Comparison of ENCODE assay signal across 8 mouse cellular contexts in genomic region chr17:25222951-25223601, GRCm38 (mm10). TPM values are rescaled to one million over a fixed set of nuclear protein-coding genes. Genes with fewer than 3 reads are reported as not detected.
DNase-seq lines count a peak whose midpoint lies in the region; ATAC-seq and TF ChIP-seq lines count a peak whose summit lies in the region.

No protein-coding gene starts in this region.

- TF ChIP-seq EP300 in liver, embryonic 14.5 days (IDR thresholded peaks at IDR 0.05; ENCODE audit: low read depth) = peak; percentile 64

- H3K4me2 ChIP-seq in kidney, embryonic 14.5 days (replicated peaks; ENCODE audit: low read depth, low read length) = peak overlapping the region; percentile 28; the same call in 1 of the 2 replicates
- peak overlapping the region; percentile 74 for H3K4me2 ChIP-seq in forebrain, embryonic 12.5 days
- peak overlapping the region; percentile 82 for H3K4me2 ChIP-seq in liver, embryonic 14.5 days (ENCODE audit: low read depth)

- no peak for DNase-seq in kidney, adult 11 months
- DNase-seq in NIH3T3 (ENCODE audit: low read depth) = peak; percentile 9
- DNase-seq in liver, embryonic 14.5 days (ENCODE audit: low read depth in 3 of 3, low spot score in 3 of 3) = peak; percentile 47 to 72 (median 56)
- no peak for DNase-seq in layer of hippocampus, adult 18-20 months (ENCODE audit: low spot score in 2 of 2)
- DNase-seq in adrenal gland, adult 18-20 months (ENCODE audit: low spot score in 2 of 2) = no peak
- DNase-seq in right cerebral cortex, postnatal 10 days (ENCODE audit: low spot score in 2 of 2) = no peak

- H3K9me3 ChIP-seq in kidney, embryonic 14.5 days (ENCODE audit: control insufficient read depth, low read length) = no peaks in the 10 kb centered on the region
- H3K9me3 ChIP-seq in forebrain, embryonic 12.5 days = no peaks in the 10 kb centered on the region
- no peaks in the 10 kb centered on the region for H3K9me3 ChIP-seq in liver, embryonic 14.5 days (ENCODE audit: control insufficient read depth, low read length)

- TF ChIP-seq CTCF in liver, embryonic 14.5 days (IDR thresholded peaks at IDR 0.05; ENCODE audit: low read depth) = 0 out of 2 replicates have a peak, but pooled peaks have one; percentile 7

- H3K4me3 ChIP-seq in kidney, embryonic 14.5 days (ENCODE audit: low read length) = peak overlapping the region; percentile 5; the same call in 1 of the 2 replicates
- H3K4me3 ChIP-seq in forebrain, embryonic 12.5 days (replicated peaks) = peak overlapping the region; percentile 22; the same call in 1 of the 2 replicates
- peak overlapping the region; percentile 97 to 98 for H3K4me3 ChIP-seq in liver, embryonic 14.5 days (ENCODE audit: insufficient read depth in 1 of 2, low read depth in 2 of 2, low read length in 2 of 2)

- peaks cover 9% of the 10 kb centered on the region for H3K36me3 ChIP-seq in kidney, embryonic 14.5 days (ENCODE audit: control insufficient read depth, insufficient read depth, low read length)
- peaks cover 16% of the 10 kb centered on the region for H3K36me3 ChIP-seq in forebrain, embryonic 12.5 days (replicated peaks)
- H3K36me3 ChIP-seq in liver, embryonic 14.5 days (replicated peaks; ENCODE audit: control insufficient read depth, insufficient read depth, low read depth) = peaks cover 6% of the 10 kb centered on the region

- no peak overlapping the region for H3K27ac ChIP-seq in kidney, embryonic 14.5 days (ENCODE audit: low read depth, low read length)
- peak overlapping the region; percentile 5; the same call in 1 of the 2 replicates for H3K27ac ChIP-seq in forebrain, embryonic 12.5 days
- H3K27ac ChIP-seq in liver, embryonic 14.5 days = peak overlapping the region; percentile 99

- 54% methylated on average over 6 of the region's 6 CpGs for WGBS in kidney, embryonic 14.5 days
- WGBS in forebrain, embryonic 12.5 days = 29% methylated on average over 6 of the region's 6 CpGs
- WGBS in liver, embryonic 14.5 days (ENCODE audit: insufficient replicate concordance) = 3% methylated on average over 6 of the region's 6 CpGs

- H3K4me1 ChIP-seq in kidney, embryonic 14.5 days (ENCODE audit: control insufficient read depth, insufficient read depth, low read length) = peaks cover 6% of the 10 kb centered on the region; the same call in 1 of the 2 replicates
- H3K4me1 ChIP-seq in forebrain, embryonic 12.5 days = peaks cover 14% of the 10 kb centered on the region
- H3K4me1 ChIP-seq in liver, embryonic 14.5 days (replicated peaks; ENCODE audit: control insufficient read depth in 2 of 2, insufficient read depth in 2 of 2, low read length in 1 of 2) = peaks cover 45 to 57% of the 10 kb centered on the region in 2 experiments

- H3K9ac ChIP-seq in kidney, embryonic 14.5 days (ENCODE audit: low read depth, low read length) = no peak overlapping the region
- H3K9ac ChIP-seq in forebrain, embryonic 12.5 days = no peak overlapping the region
- H3K9ac ChIP-seq in liver, embryonic 14.5 days (replicated peaks) = peak overlapping the region; percentile 99

- ATAC-seq in kidney, embryonic 14.5 days (ENCODE audit: low FRiP score, low TSS enrichment) = no peak
- ATAC-seq in forebrain, embryonic 12.5 days (ENCODE audit: low FRiP score) = no peak
- ATAC-seq in liver, embryonic 14.5 days (ENCODE audit: insufficient read depth) = peak; percentile 59

- H3K27me3 ChIP-seq in kidney, embryonic 14.5 days (ENCODE audit: control insufficient read depth, insufficient read depth, low read length) = no peaks in the 10 kb centered on the region
- H3K27me3 ChIP-seq in forebrain, embryonic 12.5 days = peaks cover 3% of the 10 kb centered on the region
- no peaks in the 10 kb centered on the region for H3K27me3 ChIP-seq in liver, embryonic 14.5 days (ENCODE audit: control insufficient read depth, insufficient read depth, low read length)

RNA-seq across cellular contexts. Expression of gene Gnptg, which starts 16.8 kb away (rescaled TPM):
- 33.8 and 41.5 TPM in 2 replicates for polyA plus RNA-seq in kidney, embryonic 14.5 days (2014; fragmentation: Nextera tagmentation; extraction: Ambion mirVana)
- polyA plus RNA-seq in forebrain, embryonic 12.5 days (2016; fragmentation: Nextera tagmentation; extraction: Ambion mirVana) = 60.1 and 64.4 TPM in 2 replicates
- polyA plus RNA-seq in liver, embryonic 14.5 days (2012; rRNA removed) = 11.1 and 11.2 TPM in 2 replicates
- 15.6 and 17.0 TPM in 2 replicates for polyA plus RNA-seq in liver, embryonic 14.5 days (2014; fragmentation: Nextera tagmentation; extraction: Ambion mirVana)
- 10 to 100 TPM; 71.1 to 73.5 TPM for total RNA-seq in layer of hippocampus, adult 18-20 months (2021)
- 10 to 100 TPM; 42.4 to 46.5 TPM for total RNA-seq in adrenal gland, adult 18-20 months (2021)

RNA-seq across cellular contexts. Expression of gene Tsr3, which starts 16.9 kb away (rescaled TPM):
- 48.9 and 51.4 TPM in 2 replicates for polyA plus RNA-seq in kidney, embryonic 14.5 days (2014; fragmentation: Nextera tagmentation; extraction: Ambion mirVana)
- polyA plus RNA-seq in forebrain, embryonic 12.5 days (2016; fragmentation: Nextera tagmentation; extraction: Ambion mirVana) = 61.0 and 64.2 TPM in 2 replicates
- 11.1 and 13.0 TPM in 2 replicates for polyA plus RNA-seq in liver, embryonic 14.5 days (2012; rRNA removed)
- 17.4 and 18.5 TPM in 2 replicates for polyA plus RNA-seq in liver, embryonic 14.5 days (2014; fragmentation: Nextera tagmentation; extraction: Ambion mirVana)
- total RNA-seq in layer of hippocampus, adult 18-20 months (2021) = 10 to 100 TPM; 22.9 to 23.7 TPM
- total RNA-seq in adrenal gland, adult 18-20 months (2021) = 10 to 100 TPM; 20.3 to 22.6 TPM

RNA-seq across cellular contexts. Expression of gene Baiap3, which starts 33.1 kb away (rescaled TPM):
- polyA plus RNA-seq in kidney, embryonic 14.5 days (2014; fragmentation: Nextera tagmentation; extraction: Ambion mirVana) = 0.76 and 1.9 TPM in 2 replicates
- polyA plus RNA-seq in forebrain, embryonic 12.5 days (2016; fragmentation: Nextera tagmentation; extraction: Ambion mirVana) = 2.9 and 3.8 TPM in 2 replicates
- 0.27 and 0.63 TPM in 2 replicates for polyA plus RNA-seq in liver, embryonic 14.5 days (2012; rRNA removed)
- 0.69 TPM in 1 of 2 replicates, not detected in the other for polyA plus RNA-seq in liver, embryonic 14.5 days (2014; fragmentation: Nextera tagmentation; extraction: Ambion mirVana)
- 1 to 10 TPM; 5.8 to 7.8 TPM for total RNA-seq in layer of hippocampus, adult 18-20 months (2021)
- 10 to 100 TPM; 11.7 to 16.2 TPM for total RNA-seq in adrenal gland, adult 18-20 months (2021)

RNA-seq across cellular contexts. Expression of gene Unkl, which starts 34.9 kb away (rescaled TPM):
- 4.0 and 4.1 TPM in 2 replicates for polyA plus RNA-seq in kidney, embryonic 14.5 days (2014; fragmentation: Nextera tagmentation; extraction: Ambion mirVana)
- 10.0 and 11.3 TPM in 2 replicates for polyA plus RNA-seq in forebrain, embryonic 12.5 days (2016; fragmentation: Nextera tagmentation; extraction: Ambion mirVana)
- 34.8 and 45.6 TPM in 2 replicates for polyA plus RNA-seq in liver, embryonic 14.5 days (2012; rRNA removed)
- 5.9 and 9.1 TPM in 2 replicates for polyA plus RNA-seq in liver, embryonic 14.5 days (2014; fragmentation: Nextera tagmentation; extraction: Ambion mirVana)
- total RNA-seq in layer of hippocampus, adult 18-20 months (2021) = 10 to 100 TPM; 41.7 to 43.6 TPM
- total RNA-seq in adrenal gland, adult 18-20 months (2021) = 10 to 100 TPM; 15.4 to 16.2 TPM

RNA-seq across cellular contexts. Expression of gene BC003965, which starts 38.7 kb away (rescaled TPM):
- 32.8 and 39.7 TPM in 2 replicates for polyA plus RNA-seq in kidney, embryonic 14.5 days (2014; fragmentation: Nextera tagmentation; extraction: Ambion mirVana)
- polyA plus RNA-seq in forebrain, embryonic 12.5 days (2016; fragmentation: Nextera tagmentation; extraction: Ambion mirVana) = 36.2 and 37.3 TPM in 2 replicates
- 9.9 and 13.4 TPM in 2 replicates for polyA plus RNA-seq in liver, embryonic 14.5 days (2012; rRNA removed)
- polyA plus RNA-seq in liver, embryonic 14.5 days (2014; fragmentation: Nextera tagmentation; extraction: Ambion mirVana) = 16.8 and 17.4 TPM in 2 replicates
- total RNA-seq in layer of hippocampus, adult 18-20 months (2021) = 10 to 100 TPM; 19.5 to 21.2 TPM
- 10 to 100 TPM; 18.5 to 20.0 TPM for total RNA-seq in adrenal gland, adult 18-20 months (2021)

Comparison
In these comparisons a context has a peak if more than half of its experiments do, and no peak if none do; other contexts are left out.
1. H3K4me2 ChIP-seq: peak in every context shown above with its lines; median percentile 82 in liver, embryonic 14.5 days; 74 in forebrain, embryonic 12.5 days; 28 in kidney, embryonic 14.5 days.
2. H3K4me3 ChIP-seq: peak in every context shown above with its lines; median percentile 98 in liver, embryonic 14.5 days; 22 in forebrain, embryonic 12.5 days; 5 in kidney, embryonic 14.5 days.
3. DNase-seq: peak in NIH3T3 (single experiment) and liver, embryonic 14.5 days (3 of 3); none in kidney, adult 11 months (single experiment), layer of hippocampus, adult 18-20 months (0 of 2), adrenal gland, adult 18-20 months (0 of 2) and right cerebral cortex, postnatal 10 days (0 of 2).